Mouse (Mus musculus) neural tube, embryonic 14.5 days (tissue): ENCODE measurements around the gene Stbd1. TPM values are rescaled to one million over a fixed set of nuclear protein-coding genes. Genes with fewer than 3 reads are reported as not detected.
A peak's percentile ranks its signal among the peaks of the same experiment; 100 is the strongest.

Experiments
- ATAC-seq: fragments of 200-750 bp; cut with Nextera tagmentation; 2 replicates; pipeline ENCODE4 v1.8.0; 2017; ENCODE audit warnings: low read depth, mild to moderate bottlenecking, moderate TSS enrichment, moderate library complexity
- H3K27ac ChIP-seq: fragments of 300-500 bp; sonication (generic); 2 replicates; pipeline ENCODE4 v1.5.1; 2014; ENCODE audit warnings: low read depth, mild to moderate bottlenecking, control low read depth, low read length, moderate library complexity, mixed read lengths
- H3K27me3 ChIP-seq: fragments of 300-500 bp; sonication (generic); 2 replicates; pipeline ENCODE4 v1.6.1; 2014; ENCODE audit warnings: low read length; ENCODE audit not compliant: control insufficient read depth, insufficient read depth
- H3K36me3 ChIP-seq: fragments of 300-500 bp; sonication (generic); 2 replicates; pipeline ENCODE4 v1.6.1; 2014; ENCODE audit warnings: low read length, mixed read lengths; ENCODE audit not compliant: control insufficient read depth, insufficient read depth
- H3K4me1 ChIP-seq: fragments of 300-500 bp; sonication (generic); 2 replicates; pipeline ENCODE4 v1.6.1; 2014; ENCODE audit warnings: low read length; ENCODE audit not compliant: control insufficient read depth, insufficient read depth
- H3K4me2 ChIP-seq: fragments of 300-500 bp; sonication (generic); 2 replicates; pipeline ENCODE4 v1.6.1; 2014; ENCODE audit warnings: mild to moderate bottlenecking, low read depth, low read length, control low read depth
- H3K4me3 ChIP-seq: fragments of 300-500 bp; sonication (generic); 2 replicates; pipeline ENCODE4 v1.5.1; 2014; ENCODE audit warnings: low read depth, low read length, control low read depth, mixed read lengths
- H3K9ac ChIP-seq: fragments of 300-500 bp; sonication (generic); replicated peaks from 2 replicates; pipeline ENCODE4 v1.6.1; 2014; ENCODE audit warnings: low read depth, mild to moderate bottlenecking, control low read depth, low read length, mixed read lengths
- H3K9me3 ChIP-seq: fragments of 300-500 bp; sonication (generic); 2 replicates; pipeline ENCODE4 v1.6.1; 2016; ENCODE audit warnings: low read length; ENCODE audit not compliant: control insufficient read depth
- WGBS: fragments of 180-500 bp; shearing (Covaris S2); extraction: QIAGEN DNeasy Blood & Tissue Kit; methylation state at CpG from one replicate; pipeline ENCODE4 v1.1.7; 2014; 5-methylcytosine and 5-hydroxymethylcytosine counted together
- polyA plus RNA-seq: library from polyadenylated mRNA; unstranded; fragments of >200 nt; fragmentation: Nextera tagmentation; extraction: Ambion mirVana; gene quantifications from 2 replicates; pipeline ENCODE4 v1.2.1, GENCODE M21; 2014

The Stbd1 gene
- 10.9 and 13.4 TPM in 2 replicates for polyA plus RNA-seq

DNA sequence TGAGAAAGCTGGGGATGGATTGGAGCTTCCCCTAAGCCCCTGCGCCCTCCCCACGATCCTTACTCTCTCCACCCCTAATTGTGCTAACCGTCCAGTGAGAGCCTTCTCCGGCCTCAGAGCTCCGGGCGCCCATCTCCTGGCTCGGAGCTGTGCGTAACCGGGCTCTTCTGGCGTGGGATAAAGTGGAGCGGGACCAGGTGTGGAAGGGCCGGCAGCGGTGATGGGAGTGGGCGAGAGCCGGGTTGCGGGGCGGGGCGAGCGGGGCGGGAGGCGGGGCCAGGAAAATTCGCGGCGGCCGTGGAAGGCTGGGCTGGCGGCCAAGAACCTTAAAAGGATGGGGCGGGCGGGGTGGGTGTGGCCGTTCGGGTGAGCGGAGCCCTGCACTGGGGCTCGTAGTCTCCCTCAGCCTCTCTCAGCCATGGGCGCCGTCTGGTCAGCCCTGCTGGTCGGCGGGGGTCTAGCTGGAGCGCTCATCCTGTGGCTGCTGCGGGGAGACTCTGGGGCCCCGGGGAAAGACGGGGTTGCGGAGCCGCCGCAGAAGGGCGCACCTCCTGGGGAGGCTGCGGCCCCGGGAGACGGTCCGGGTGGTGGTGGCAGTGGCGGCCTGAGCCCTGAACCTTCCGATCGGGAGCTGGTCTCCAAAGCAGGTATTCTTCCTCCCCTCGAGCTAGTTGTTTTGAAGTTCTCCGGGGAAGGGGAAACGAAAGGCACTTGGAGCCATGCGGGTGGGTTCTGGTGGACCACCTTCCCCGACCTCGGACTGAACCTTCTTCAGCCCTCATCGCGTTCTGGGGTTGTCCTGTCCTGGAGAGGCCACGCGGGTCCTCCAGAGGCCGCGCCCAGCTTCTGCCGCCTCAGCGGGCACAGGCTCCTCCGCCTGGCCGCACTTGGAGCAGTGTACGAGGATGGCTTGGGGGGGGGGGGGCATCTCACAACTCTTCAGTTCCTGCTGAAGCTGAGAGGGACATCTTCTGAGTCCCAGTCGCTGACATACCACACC, at the start of gene Stbd1:
TSS of gene Stbd1 (plus strand) at position 351 of the 1,000 bp plus-strand sequence.
- no peak within 1 kb of the TSS for H3K27ac ChIP-seq
- WGBS: under 1% methylated on average over 64 of the region's 69 CpGs
- peak within 1 kb of the TSS; percentile 61 for H3K4me3 ChIP-seq

GRCm38 (mm10) chr5:92553939-92554338, 48.9 kb upstream of the Stbd1 start:
- Histone ChIP-seq H3K27ac (no peak overlapping the region), H3K36me3 (no peaks in the 10 kb centered on the region), H3K27me3 (no peaks in the 10 kb centered on the region), H3K9me3 (no peaks in the 10 kb centered on the region), H3K9ac (no peak overlapping the region), H3K4me2 (no peak overlapping the region), H3K4me1 (no peaks in the 10 kb centered on the region), H3K4me3 (no peak overlapping the region)
- WGBS: 64% methylated on average over 3 of the region's 3 CpGs
- ATAC-seq: no peak

More for the DNA sequence above, at the start of gene Stbd1:
- peak within 1 kb of the TSS; percentile 82 for H3K4me2 ChIP-seq
- peak within 1 kb of the TSS; percentile 51 for H3K9ac ChIP-seq
- peak; percentile 92 for ATAC-seq
- H3K4me1 ChIP-seq: 0 out of 2 replicates have a peak, but pooled peaks cover 5% of the 10 kb centered on the region
- H3K27me3 ChIP-seq: no peaks in the 10 kb centered on the region
- H3K36me3 ChIP-seq: no peaks in the 10 kb centered on the region
- no peaks in the 10 kb centered on the region for H3K9me3 ChIP-seq

GRCm38 (mm10) chr5:92554443-92554842, 48.4 kb upstream of the Stbd1 start:
- no peaks in the 10 kb centered on the region for H3K36me3 ChIP-seq
- H3K4me1 ChIP-seq: no peaks in the 10 kb centered on the region
- no peaks in the 10 kb centered on the region for H3K9me3 ChIP-seq
- ATAC-seq: no peak
- no peak overlapping the region for H3K4me2 ChIP-seq
- no peak overlapping the region for H3K27ac ChIP-seq
- no peak overlapping the region for H3K4me3 ChIP-seq
- H3K27me3 ChIP-seq: no peaks in the 10 kb centered on the region
- H3K9ac ChIP-seq: no peak overlapping the region
- 80% methylated on average over 4 of the region's 4 CpGs for WGBS

- Histone ChIP-seq H3K4me3 (no peak within 1 kb of the TSS), H3K4me1 (no peaks in the 10 kb centered on the region), H3K4me2 (no peak within 1 kb of the TSS), H3K9me3 (no peaks in the 10 kb centered on the region), H3K27me3 (no peaks in the 10 kb centered on the region), H3K9ac (no peak within 1 kb of the TSS), H3K27ac (no peak within 1 kb of the TSS), H3K36me3 (no peaks in the 10 kb centered on the region)
- peak; percentile 51; the same call in 1 of the 2 replicates for ATAC-seq
- 69% methylated on average over 16 of the region's 16 CpGs for WGBS
Observed at GRCm38 (mm10) chr5:92554891-92555511, 47.8 kb upstream of the Stbd1 start, which contains the start of gene Fam47e. Gene Fam47e, plus strand, starts transcription at chr5:92555069.

GRCm38 (mm10) chr5:92555905-92556304, 46.9 kb upstream of the Stbd1 start:
- Histone ChIP-seq H3K27ac (no peak overlapping the region), H3K9me3 (no peaks in the 10 kb centered on the region), H3K4me3 (no peak overlapping the region), H3K9ac (no peak overlapping the region), H3K27me3 (no peaks in the 10 kb centered on the region), H3K4me1 (no peaks in the 10 kb centered on the region), H3K36me3 (no peaks in the 10 kb centered on the region), H3K4me2 (no peak overlapping the region)
- WGBS: 97% methylated on average over 1 of the region's 1 CpGs
- ATAC-seq: no peak

- 98% methylated on average over 1 of the region's 1 CpGs for WGBS
- no peaks in the 10 kb centered on the region for H3K36me3 ChIP-seq
- no peak overlapping the region for H3K9ac ChIP-seq
- H3K27me3 ChIP-seq: no peaks in the 10 kb centered on the region
- no peak overlapping the region for H3K4me3 ChIP-seq
- no peak overlapping the region for H3K27ac ChIP-seq
- no peaks in the 10 kb centered on the region for H3K4me1 ChIP-seq
- no peaks in the 10 kb centered on the region for H3K9me3 ChIP-seq
- no peak overlapping the region for H3K4me2 ChIP-seq
- no peak for ATAC-seq
Observed at GRCm38 (mm10) chr5:92557508-92557907, 45.3 kb upstream of the Stbd1 start.

DNA sequence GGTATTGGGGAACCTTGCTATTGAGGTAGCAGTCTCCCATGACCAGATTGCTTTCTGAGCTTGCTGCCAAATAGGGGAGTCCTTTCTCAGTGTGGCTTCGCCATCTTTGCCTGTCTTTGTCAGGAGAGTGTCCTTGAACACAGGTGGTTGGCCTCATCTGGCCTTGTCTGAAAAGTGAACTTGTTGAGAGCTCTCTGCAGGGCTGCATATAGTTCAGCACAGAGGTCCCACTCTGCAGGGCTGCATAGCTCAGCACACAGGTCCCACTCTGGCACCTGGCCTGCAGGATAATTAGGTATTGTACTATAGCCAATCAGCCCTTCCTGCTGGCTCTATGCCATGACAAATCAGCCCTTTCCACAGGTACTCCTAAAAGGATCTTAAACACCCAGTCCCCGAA, 42.6 kb upstream of the Stbd1 start:
- Histone ChIP-seq H3K27ac (no peak overlapping the region), H3K27me3 (no peaks in the 10 kb centered on the region), H3K9me3 (no peaks in the 10 kb centered on the region), H3K4me1 (no peaks in the 10 kb centered on the region), H3K4me2 (no peak overlapping the region), H3K9ac (no peak overlapping the region), H3K36me3 (no peaks in the 10 kb centered on the region), H3K4me3 (no peak overlapping the region)
- ATAC-seq: no peak
- WGBS: 81% methylated on average over 2 of the region's 2 CpGs

DNA sequence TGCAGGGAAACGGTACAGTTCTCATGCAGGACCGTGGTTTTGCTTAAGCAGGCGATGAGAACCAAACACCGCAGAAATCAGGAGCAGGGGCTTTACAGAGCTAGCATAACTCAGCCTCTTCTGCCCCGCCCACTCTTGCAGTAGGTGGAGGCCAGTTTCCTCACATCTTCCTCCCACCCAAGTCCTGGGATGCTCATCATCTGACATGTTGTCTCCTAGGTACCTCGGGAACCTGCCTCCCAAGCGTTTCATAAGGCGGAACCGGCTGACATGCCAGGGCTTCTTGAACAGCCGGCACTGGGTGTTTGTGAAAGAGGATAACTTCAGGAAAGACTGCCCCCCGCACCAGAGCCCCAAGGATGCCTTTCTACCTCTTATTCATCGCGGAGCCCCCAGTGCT, 40.8 kb upstream of the Stbd1 start:
- no peaks in the 10 kb centered on the region for H3K9me3 ChIP-seq
- no peak for ATAC-seq
- H3K9ac ChIP-seq: no peak overlapping the region
- H3K4me3 ChIP-seq: no peak overlapping the region
- no peak overlapping the region for H3K4me2 ChIP-seq
- H3K27ac ChIP-seq: no peak overlapping the region
- WGBS: 77% methylated on average over 13 of the region's 13 CpGs
- no peaks in the 10 kb centered on the region for H3K36me3 ChIP-seq
- H3K27me3 ChIP-seq: no peaks in the 10 kb centered on the region
- H3K4me1 ChIP-seq: no peaks in the 10 kb centered on the region

DNA sequence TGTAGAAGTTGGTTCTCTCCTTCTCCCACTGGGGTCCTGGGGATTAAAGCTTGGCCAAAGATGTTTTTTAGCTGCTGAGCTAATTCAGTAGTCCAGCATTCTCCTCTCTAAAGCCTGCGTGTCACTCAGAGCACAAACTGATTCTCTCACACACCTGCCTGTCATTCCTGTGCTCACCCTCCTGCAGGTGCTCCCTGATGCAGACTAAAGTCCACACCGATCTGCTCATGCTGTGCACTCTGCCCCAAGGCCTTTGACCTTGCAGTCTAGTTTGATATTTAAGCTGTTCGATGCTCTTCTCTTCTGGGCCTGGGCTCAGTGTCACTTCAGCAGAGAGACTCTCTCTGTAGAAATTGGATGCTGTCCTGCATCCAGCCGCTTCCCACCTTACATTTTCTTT, 31.6 kb upstream of the Stbd1 start:
- Histone ChIP-seq H3K27me3 (no peaks in the 10 kb centered on the region), H3K36me3 (no peaks in the 10 kb centered on the region), H3K4me2 (no peak overlapping the region), H3K4me1 (no peaks in the 10 kb centered on the region), H3K9me3 (no peaks in the 10 kb centered on the region), H3K27ac (no peak overlapping the region), H3K9ac (no peak overlapping the region), H3K4me3 (no peak overlapping the region)
- ATAC-seq: no peak
- 92% methylated on average over 4 of the region's 4 CpGs for WGBS
